Mouse (Mus musculus) olfactory bulb, adult 2 months (tissue): ENCODE measurements at regions not wholly inside any gene's neighbourhood (a gene's known extent, or its start where the extent isn't known, plus 50 kb on each side); places are given as distances from the start of the nearest gene placed in this dataset.

Experiments used
- H3K27ac ChIP-seq: fragments of 200-500 bp; 2 replicates; pipeline ENCODE4 v1.5.1; 2012; ENCODE audit warnings: low read depth, low read length; ENCODE audit not compliant: insufficient read depth
- H3K4me1 ChIP-seq: fragments of 200-500 bp; 2 replicates; pipeline ENCODE4 v1.6.1; 2012; ENCODE audit warnings: low read length; ENCODE audit not compliant: control insufficient read depth, insufficient read depth
- H3K4me3 ChIP-seq: fragments of 200-500 bp; 2 replicates; pipeline ENCODE4 v1.5.1; 2012; ENCODE audit warnings: mild to moderate bottlenecking, low read depth, low read length, moderate library complexity; ENCODE audit not compliant: insufficient read depth
- CTCF ChIP-seq: fragments of 200-500 bp; IDR thresholded peaks from 2 replicates; pipeline ENCODE4 v1.5.1; 2012; ENCODE audit warnings: low read depth, mild to moderate bottlenecking, low read length, moderate library complexity; ENCODE audit not compliant: insufficient read depth
- POLR2A ChIP-seq: fragments of 200-500 bp; IDR thresholded peaks from 2 replicates; pipeline ENCODE4 v1.6.1; 2012; ENCODE audit warnings: mild to moderate bottlenecking, low read depth, low read length, moderate library complexity; ENCODE audit not compliant: insufficient read depth
- WGBS: fragments of 180-500 bp; shearing (Covaris S2); methylation state at CpG from one replicate; pipeline ENCODE4 v1.1.7; 2018; 5-methylcytosine and 5-hydroxymethylcytosine counted together

GRCm38 (mm10) chr17:66271906-66272305 lies 148.6 kb downstream of the Ddx11 start:
- WGBS: 77% methylated on average over 7 of the region's 7 CpGs
- peaks cover 31% of the 10 kb centered on the region for H3K4me1 ChIP-seq
- TF ChIP-seq CTCF (no peak), POLR2A (no peak)
- no peak overlapping the region for H3K4me3 ChIP-seq
- no peak overlapping the region for H3K27ac ChIP-seq

DNA sequence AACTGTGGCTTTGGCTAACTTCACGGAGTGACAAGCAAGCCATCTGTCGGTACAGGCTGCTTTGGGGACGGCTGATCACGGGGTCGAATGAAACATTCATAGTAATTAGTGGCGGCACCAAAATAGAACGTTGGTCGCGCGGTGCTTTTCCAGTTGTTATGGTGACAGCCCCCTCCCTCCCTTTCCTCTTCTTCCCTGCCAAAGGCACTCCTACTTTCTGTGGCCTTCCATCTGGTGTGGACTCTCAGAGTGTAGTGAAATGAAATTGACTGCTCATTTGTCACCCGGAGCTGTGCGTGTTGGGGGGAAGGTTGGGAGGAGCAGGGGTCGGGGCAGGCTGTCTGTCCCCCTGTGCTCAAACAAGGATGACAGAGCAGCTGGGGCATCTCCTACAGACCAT lies 153.5 kb downstream of the Ddx11 start:
- no peak for TF ChIP-seq CTCF
- H3K4me1 ChIP-seq: peaks cover 17% of the 10 kb centered on the region
- no peak overlapping the region for H3K4me3 ChIP-seq
- WGBS: 17% methylated on average over 13 of the region's 13 CpGs
- H3K27ac ChIP-seq: peak overlapping the region; percentile 75

- H3K4me1 ChIP-seq: peaks cover 15% of the 10 kb centered on the region
- no peak overlapping the region for H3K4me3 ChIP-seq
- no peak for TF ChIP-seq CTCF
- no peak for TF ChIP-seq POLR2A
- 0 out of 2 replicates have a peak overlapping the region, but pooled peaks have one; percentile 9 for H3K27ac ChIP-seq
- WGBS: 63% methylated on average over 5 of the region's 5 CpGs
These were observed 154.7 kb downstream of the Ddx11 start for GRCm38 (mm10) chr17:66278037-66278436.

GRCm38 (mm10) chr17:66285295-66285694 lies 162.0 kb downstream of the Ddx11 start:
- TF ChIP-seq CTCF (no peak), POLR2A (no peak)
- WGBS: 98% methylated on average over 10 of the region's 10 CpGs
- no peak overlapping the region for H3K27ac ChIP-seq
- no peak overlapping the region for H3K4me3 ChIP-seq
- H3K4me1 ChIP-seq: no peaks in the 10 kb centered on the region
